Mouse (Mus musculus) forebrain, embryonic 13.5 days (tissue): ENCODE results near the gene Trp53tg5. TPM values are rescaled to one million over a fixed set of nuclear protein-coding genes. Genes with fewer than 3 reads are reported as not detected.

ENCODE experiments used
- ATAC-seq: fragments of 200-750 bp; cut with Nextera tagmentation; 2 replicates; pipeline ENCODE4 v1.8.0; 2017
- H3K27ac ChIP-seq: fragments of 300-500 bp; sonication (generic); 2 replicates; pipeline ENCODE4 v1.5.1; 2015; ENCODE audit warnings: inconsistent platforms, mild to moderate bottlenecking, moderate library complexity
- H3K27me3 ChIP-seq: fragments of 300-500 bp; sonication (generic); 2 replicates; pipeline ENCODE4 v1.6.1; 2015; ENCODE audit warnings: mild to moderate bottlenecking, inconsistent platforms
- H3K36me3 ChIP-seq: fragments of 300-500 bp; sonication (generic); 2 replicates; pipeline ENCODE4 v1.6.1; 2015; ENCODE audit warnings: mild to moderate bottlenecking, inconsistent platforms; ENCODE audit not compliant: poor library complexity, severe bottlenecking
- H3K4me1 ChIP-seq: fragments of 300-500 bp; sonication (generic); 2 replicates; pipeline ENCODE4 v1.6.1; 2015; ENCODE audit warnings: inconsistent platforms
- H3K4me2 ChIP-seq: fragments of 300-500 bp; sonication (generic); 2 replicates; pipeline ENCODE4 v1.6.1; 2015; ENCODE audit warnings: inconsistent platforms, mild to moderate bottlenecking, moderate library complexity
- H3K4me3 ChIP-seq: fragments of 300-500 bp; sonication (generic); 2 replicates; pipeline ENCODE4 v1.5.1; 2015; ENCODE audit warnings: mild to moderate bottlenecking, inconsistent platforms
- H3K9ac ChIP-seq: fragments of 300-500 bp; sonication (generic); 2 replicates; pipeline ENCODE4 v1.6.1; 2015; ENCODE audit warnings: mild to moderate bottlenecking, inconsistent platforms
- H3K9me3 ChIP-seq: fragments of 300-500 bp; sonication (generic); replicated peaks from 2 replicates; pipeline ENCODE4 v1.6.1; 2016; ENCODE audit warnings: inconsistent platforms
- WGBS: fragments of 180-500 bp; shearing (Covaris S2); methylation state at CpG from one replicate; pipeline ENCODE4 v1.1.7; 2015; 5-methylcytosine and 5-hydroxymethylcytosine counted together
- polyA plus RNA-seq: library from polyadenylated mRNA; unstranded; fragments of >200 nt; fragmentation: Nextera tagmentation; extraction: Ambion mirVana; gene quantifications from 2 replicates; pipeline ENCODE4 v1.2.1, GENCODE M21; 2015

Trp53tg5 gene
- polyA plus RNA-seq, 1 experiment from 2014 or later = not detected

GRCm38 (mm10) chr2:164424406-164424805, 49.1 kb downstream of the Trp53tg5 start:
- Histone ChIP-seq H3K36me3 (no peaks in the 10 kb centered on the region), H3K27me3 (no peaks in the 10 kb centered on the region), H3K9me3 (no peaks in the 10 kb centered on the region), H3K4me3 (no peak overlapping the region), H3K9ac (no peak overlapping the region), H3K27ac (no peak overlapping the region), H3K4me1 (no peaks in the 10 kb centered on the region), H3K4me2 (no peak overlapping the region)
- ATAC-seq = no peak
- 92% methylated on average over 8 of the region's 8 CpGs for WGBS

GRCm38 (mm10) chr2:164423464-164423863, 50.1 kb downstream of the Trp53tg5 start:
- Histone ChIP-seq H3K4me1 (no peaks in the 10 kb centered on the region), H3K4me2 (no peak overlapping the region), H3K36me3 (no peaks in the 10 kb centered on the region), H3K27me3 (no peaks in the 10 kb centered on the region; the same call in 1 of the 2 replicates), H3K27ac (no peak overlapping the region), H3K4me3 (no peak overlapping the region), H3K9ac (no peak overlapping the region), H3K9me3 (no peaks in the 10 kb centered on the region)
- no peak for ATAC-seq
- 90% methylated on average over 11 of the region's 11 CpGs for WGBS

DNA sequence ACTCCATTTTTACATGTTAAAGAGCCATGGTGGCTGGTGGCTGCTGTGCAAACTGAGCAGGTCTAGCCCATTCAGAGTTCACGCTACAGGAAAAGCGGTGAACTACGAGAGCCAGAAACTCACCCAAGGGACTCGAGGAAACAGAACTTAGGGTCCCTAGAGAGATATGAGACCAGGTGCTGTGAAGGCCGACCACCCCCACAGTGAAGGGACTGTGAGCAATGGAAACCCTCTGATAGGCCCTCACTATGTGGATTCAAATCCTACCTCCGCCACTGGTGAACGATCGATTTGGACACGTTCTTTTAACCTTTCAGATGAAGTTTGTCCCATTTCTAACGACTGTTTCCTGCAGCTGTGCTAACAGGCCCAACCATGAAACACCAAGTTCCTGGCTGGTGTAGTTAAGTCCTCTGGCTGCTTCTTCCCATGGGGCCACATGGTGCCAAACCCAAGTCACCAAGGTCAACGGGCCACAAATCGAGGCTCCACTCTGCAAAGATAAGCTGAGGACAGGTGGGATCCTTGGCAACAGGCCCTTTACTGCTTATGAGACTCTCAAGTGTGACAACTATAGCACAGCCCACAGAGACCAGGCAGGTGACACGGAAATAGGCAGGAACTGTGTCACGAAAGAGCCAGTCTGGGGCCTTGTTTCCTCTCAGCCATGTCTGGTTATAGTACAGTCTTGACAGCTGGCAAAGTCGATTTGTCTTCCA, 50.7 kb downstream of the Trp53tg5 start:
- no peaks in the 10 kb centered on the region for H3K9me3 ChIP-seq
- ATAC-seq = no peak

GRCm38 (mm10) chr2:164421979-164422378, 51.5 kb downstream of the Trp53tg5 start:
- Histone ChIP-seq H3K4me1 (no peaks in the 10 kb centered on the region), H3K9ac (no peak overlapping the region), H3K36me3 (no peaks in the 10 kb centered on the region), H3K4me3 (no peak overlapping the region), H3K4me2 (no peak overlapping the region), H3K27ac (no peak overlapping the region), H3K27me3 (no peaks in the 10 kb centered on the region; the same call in 1 of the 2 replicates), H3K9me3 (no peaks in the 10 kb centered on the region)
- 88% methylated on average over 8 of the region's 8 CpGs for WGBS
- no peak for ATAC-seq

More for the DNA sequence above, 50.7 kb downstream of the Trp53tg5 start:
- Histone ChIP-seq H3K4me3 (no peak overlapping the region), H3K4me1 (no peaks in the 10 kb centered on the region), H3K27ac (no peak overlapping the region), H3K27me3 (no peaks in the 10 kb centered on the region; the same call in 1 of the 2 replicates), H3K4me2 (no peak overlapping the region), H3K36me3 (no peaks in the 10 kb centered on the region), H3K9ac (no peak overlapping the region)
- WGBS = 88% methylated on average over 15 of the region's 15 CpGs

DNA sequence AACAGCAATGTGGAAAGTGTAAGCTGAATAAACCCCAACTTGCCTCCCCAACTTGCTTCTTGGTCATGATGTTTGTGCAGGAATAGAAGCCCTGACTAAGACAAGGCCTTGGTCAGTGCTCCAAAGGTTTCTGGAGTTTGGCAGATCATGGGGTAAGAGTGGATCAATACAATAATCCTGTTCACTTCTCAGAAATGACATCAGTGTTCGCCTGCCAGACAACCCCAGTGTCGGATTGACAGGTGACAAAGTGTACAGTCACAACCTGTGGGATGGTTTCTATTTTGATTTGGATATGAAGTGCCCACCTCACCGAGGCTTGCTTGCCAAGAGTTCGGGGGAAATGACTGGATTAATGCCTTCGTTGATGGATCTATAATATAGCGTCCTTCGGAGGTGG, 52.2 kb downstream of the Trp53tg5 start:
- no peaks in the 10 kb centered on the region for H3K36me3 ChIP-seq
- no peak overlapping the region for H3K9ac ChIP-seq
- H3K27me3 ChIP-seq = no peaks in the 10 kb centered on the region; the same call in 1 of the 2 replicates
- no peaks in the 10 kb centered on the region for H3K9me3 ChIP-seq
- 89% methylated on average over 7 of the region's 7 CpGs for WGBS
- no peak overlapping the region for H3K27ac ChIP-seq
- H3K4me2 ChIP-seq = no peak overlapping the region
- H3K4me1 ChIP-seq = no peaks in the 10 kb centered on the region
- ATAC-seq = no peak
- H3K4me3 ChIP-seq = no peak overlapping the region

Other genes with a start within 250 kb of the Trp53tg5 start
- gene Svs2, start 235.3 kb downstream of the Trp53tg5 start, polyA plus RNA-seq = not detected in 2 replicates
- gene Svs3b, start 217.1 kb downstream of the Trp53tg5 start, polyA plus RNA-seq = not detected in 2 replicates
- gene Svs4, start 195.3 kb downstream of the Trp53tg5 start, polyA plus RNA-seq = not detected in 2 replicates
- not detected in 2 replicates for gene Svs3a, start 184.5 kb downstream of the Trp53tg5 start, polyA plus RNA-seq
- gene Svs6, start 157.0 kb downstream of the Trp53tg5 start, polyA plus RNA-seq = not detected in 2 replicates
- gene Svs5, start 141.0 kb downstream of the Trp53tg5 start, polyA plus RNA-seq = not detected in 2 replicates
- not detected in 2 replicates for gene Slpi, start 84.6 kb downstream of the Trp53tg5 start, polyA plus RNA-seq
- gene Rbpjl, start 70.6 kb downstream of the Trp53tg5 start, polyA plus RNA-seq = not detected in 2 replicates
- 0.15 and 0.45 TPM in 2 replicates for gene Matn4, start 68.6 kb downstream of the Trp53tg5 start, polyA plus RNA-seq
- gene Sdc4, start 29.8 kb downstream of the Trp53tg5 start, polyA plus RNA-seq = 7.9 and 8.6 TPM in 2 replicates
- 71.8 and 72.4 TPM in 2 replicates for gene Sys1, start 16.8 kb downstream of the Trp53tg5 start, polyA plus RNA-seq
- 3.6 and 3.7 TPM in 2 replicates for gene Gm20458, start 12.8 kb downstream of the Trp53tg5 start, polyA plus RNA-seq
- gene Dbndd2, start 12.4 kb upstream of the Trp53tg5 start, polyA plus RNA-seq = 6.3 and 7.3 TPM in 2 replicates
- 47.2 and 52.2 TPM in 2 replicates for gene Pigt, start 23.8 kb upstream of the Trp53tg5 start, polyA plus RNA-seq
- 15.4 and 21.2 TPM in 2 replicates for gene Wfdc2, start 88.7 kb upstream of the Trp53tg5 start, polyA plus RNA-seq
- gene Spint3, start 99.7 kb upstream of the Trp53tg5 start, polyA plus RNA-seq = not detected in 2 replicates
- not detected in 2 replicates for gene Wfdc6a, start 111.7 kb upstream of the Trp53tg5 start, polyA plus RNA-seq
- gene Eppin, start 119.9 kb upstream of the Trp53tg5 start, polyA plus RNA-seq = not detected in 2 replicates
- gene Wfdc6b, start 139.8 kb upstream of the Trp53tg5 start, polyA plus RNA-seq = not detected in 2 replicates
- not detected in 2 replicates for gene Wfdc8, start 139.9 kb upstream of the Trp53tg5 start, polyA plus RNA-seq
- gene Wfdc16, start 165.1 kb upstream of the Trp53tg5 start, polyA plus RNA-seq = not detected in 2 replicates
- gene Wfdc10, start 182.3 kb upstream of the Trp53tg5 start, polyA plus RNA-seq = not detected in 2 replicates
- not detected in 2 replicates for gene Wfdc9, start 182.9 kb upstream of the Trp53tg5 start, polyA plus RNA-seq
- gene Wfdc11, start 200.4 kb upstream of the Trp53tg5 start, polyA plus RNA-seq = not detected in 2 replicates
- gene Wfdc13, start 211.4 kb upstream of the Trp53tg5 start, polyA plus RNA-seq = not detected in 2 replicates
- not detected in 2 replicates for gene Spint4, start 224.8 kb upstream of the Trp53tg5 start, polyA plus RNA-seq
- gene Spint5, start 241.6 kb upstream of the Trp53tg5 start, polyA plus RNA-seq = not detected in 2 replicates